Mouse (Mus musculus) heart, adult 18-20 months (tissue): ENCODE measurements at regions not wholly inside any gene's neighbourhood (a gene's known extent, or its start where the extent isn't known, plus 50 kb on each side); places are given as distances from the start of the nearest gene placed in this dataset.

Experiments used
- DNase-seq, 2 experiments: peaks; one replicate each; pipeline ENCODE4 v3.0.0; 2021 to 2022; ENCODE audit warnings: mixed read lengths in 1 of 2

- DNase-seq, result no peak
These were observed 79.0 kb upstream of the Rarb start for GRCm38 (mm10) chr14:16897747-16898544.

GRCm38 (mm10) chr14:16896974-16897373, 78.0 kb upstream of the Rarb start:
- no peak for DNase-seq

GRCm38 (mm10) chr14:16881249-16881648, 62.3 kb upstream of the Rarb start:
- no peak for DNase-seq

- DNase-seq, result no peak
These were observed 50.3 kb upstream of the Rarb start for GRCm38 (mm10) chr14:16869221-16869620.
